Mouse (Mus musculus) T-helper 2 cell (primary cell): ENCODE data around the gene Ing3.

Source experiments
- in situ Hi-C: fragments of 300-600 bp; cut with MboI, MseI; formaldehyde crosslinking; loops from one replicate; pipeline ENCODE4 v1.15.1; 2025; ENCODE audit warnings: high pct_unique_total_duplicates

Ing3 gene

GRCm38 (mm10) chr6:21991151-21991550 lies 41.8 kb downstream of the Ing3 start:
- in situ Hi-C loops, result no loop called here

DNA sequence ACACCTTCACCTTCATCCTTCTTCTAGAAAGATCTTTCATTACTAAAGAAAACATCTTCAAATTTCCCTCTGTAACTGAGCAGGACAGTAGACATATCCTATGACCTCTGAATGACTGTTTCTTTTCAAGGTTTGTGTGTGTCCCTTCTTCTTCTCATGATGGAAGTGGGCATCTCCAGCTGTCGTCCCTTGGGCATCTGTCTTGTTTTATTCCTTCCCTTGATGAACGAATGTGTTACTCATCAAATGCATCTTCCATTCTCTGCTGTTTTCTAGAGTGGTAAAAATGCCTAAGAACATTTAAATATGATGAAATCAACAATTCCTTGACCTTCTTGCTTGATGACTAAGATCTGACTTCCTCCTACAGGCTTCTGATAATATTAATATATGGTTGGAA lies 43.7 kb downstream of the Ing3 start:
- in situ Hi-C loops, result no loop called here

DNA sequence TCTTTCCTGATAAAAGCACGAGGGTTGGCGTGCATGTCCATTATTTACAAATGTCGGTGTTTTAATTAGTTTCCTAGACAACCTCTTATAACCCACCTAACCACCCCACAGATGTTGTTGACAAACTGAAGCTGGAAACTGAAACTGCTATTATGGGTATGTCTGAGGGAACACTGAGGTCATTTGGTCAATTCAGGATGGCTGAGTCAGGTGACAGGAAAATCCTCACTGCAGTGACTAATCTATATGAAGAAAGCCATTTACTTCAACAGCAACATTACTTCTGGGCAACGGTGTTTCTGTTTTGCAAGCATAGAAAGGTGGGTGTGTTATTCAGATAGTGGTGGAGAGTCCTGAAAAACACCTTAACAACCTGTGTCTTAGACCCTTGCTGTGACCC lies 48.8 kb downstream of the Ing3 start:
- in situ Hi-C loops, result no loop called here

DNA sequence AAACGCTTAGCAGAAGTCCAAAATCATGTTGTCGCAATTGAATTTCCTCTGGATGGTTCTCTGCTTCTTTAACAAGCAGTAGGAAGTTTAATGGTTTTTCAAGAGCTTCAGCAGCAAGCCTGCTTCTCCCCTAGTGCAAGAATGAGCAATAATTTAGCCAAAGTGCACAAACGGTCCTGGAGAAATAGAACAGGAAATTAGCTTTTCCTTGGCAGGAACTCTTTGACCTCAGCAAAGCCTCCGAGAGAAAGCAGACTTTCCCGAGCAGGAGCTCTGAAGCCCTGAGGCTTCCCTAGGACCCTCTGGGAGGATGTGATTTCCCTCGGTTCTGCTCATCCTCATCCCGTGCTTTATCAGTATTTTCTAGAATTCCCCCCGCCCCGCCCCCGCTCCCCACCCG lies 49.7 kb downstream of the Ing3 start:
- in situ Hi-C loops, result no loop called here

DNA sequence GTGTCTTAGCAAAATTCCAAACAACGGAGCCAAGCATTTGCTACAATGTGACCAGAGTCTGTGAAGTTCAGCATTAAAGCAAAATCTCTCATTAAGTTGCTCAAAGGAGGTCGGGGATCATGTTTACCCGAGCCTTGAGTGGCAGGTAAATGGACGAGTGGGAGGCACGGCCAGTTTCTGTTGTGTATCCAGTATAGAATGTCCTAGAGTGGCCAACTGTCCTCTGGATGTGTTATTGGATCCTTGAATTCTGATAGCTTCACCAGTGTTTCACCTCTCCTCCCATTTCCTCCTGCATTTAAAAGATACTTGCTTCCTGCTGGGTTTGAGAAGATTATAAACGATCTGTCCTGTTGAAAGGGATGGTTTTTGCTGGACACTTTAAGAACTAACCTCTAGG lies 50.7 kb downstream of the Ing3 start:
- in situ Hi-C loops, result no loop called here

GRCm38 (mm10) chr6:22000881-22001280 lies 51.5 kb downstream of the Ing3 start:
- in situ Hi-C loops, result no loop called here

DNA sequence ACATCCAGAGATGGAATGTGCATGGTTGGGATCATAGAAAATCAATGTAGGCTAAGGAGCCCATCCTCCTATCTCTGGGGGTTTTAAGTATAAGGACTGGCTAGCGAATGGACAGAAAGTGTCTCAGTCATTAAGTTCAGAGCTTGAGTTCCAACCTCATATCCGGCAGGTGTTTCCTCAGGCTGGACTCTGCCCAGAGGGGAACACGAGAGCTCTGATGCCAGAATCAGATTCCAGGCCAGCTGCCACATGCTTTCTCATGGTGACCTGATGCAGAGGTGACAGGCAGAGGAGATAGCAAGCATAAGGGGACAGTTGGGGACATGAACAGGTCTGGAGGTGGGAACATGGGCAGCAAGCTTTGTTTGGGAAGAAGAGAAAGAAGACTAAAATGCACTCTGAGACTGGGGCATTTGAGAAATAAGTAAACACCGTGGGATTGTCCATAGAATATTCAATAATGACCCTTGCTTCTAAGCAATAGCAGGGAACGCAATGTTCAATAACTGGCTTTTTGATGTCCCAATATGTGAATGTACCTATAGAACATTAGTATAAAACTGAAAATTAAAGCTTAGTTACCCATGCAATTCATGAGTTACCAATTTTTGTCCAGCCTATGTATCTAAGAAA lies 52.0 kb downstream of the Ing3 start:
- in situ Hi-C loops, result no loop called here

DNA sequence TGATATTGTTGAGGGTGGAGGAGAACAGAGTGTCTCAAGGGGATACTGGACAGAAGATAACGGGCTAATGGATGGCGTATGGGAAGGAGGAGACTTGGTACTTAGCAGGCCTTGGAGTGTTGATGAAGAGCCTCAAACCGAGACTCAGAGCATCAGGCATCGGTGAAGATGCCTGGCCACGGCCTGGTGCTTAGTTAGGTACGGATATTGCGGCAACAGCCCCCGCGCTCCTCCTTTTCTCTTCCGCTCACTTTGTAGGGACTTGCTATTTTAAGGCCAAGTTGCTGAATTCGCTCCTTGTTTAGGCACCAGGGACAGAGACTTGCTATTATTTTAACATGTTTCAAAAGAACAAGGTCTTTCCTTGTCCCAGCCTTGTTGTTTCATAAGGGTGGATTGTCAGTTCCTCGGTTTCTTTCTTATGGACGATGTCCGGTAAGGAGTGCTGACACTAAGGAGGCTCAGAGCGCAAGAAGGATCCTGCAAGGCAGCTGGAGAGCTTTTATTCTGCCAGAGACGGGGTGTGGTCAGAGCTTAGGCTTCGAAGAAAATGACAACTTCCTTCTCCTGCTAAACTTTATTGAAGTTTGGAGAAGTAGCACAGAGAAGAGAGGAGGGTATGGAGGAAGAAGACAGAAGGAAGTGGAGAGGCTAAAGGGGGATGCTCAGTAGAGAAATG lies 53.3 kb downstream of the Ing3 start:
- in situ Hi-C loops, result no loop called here

DNA sequence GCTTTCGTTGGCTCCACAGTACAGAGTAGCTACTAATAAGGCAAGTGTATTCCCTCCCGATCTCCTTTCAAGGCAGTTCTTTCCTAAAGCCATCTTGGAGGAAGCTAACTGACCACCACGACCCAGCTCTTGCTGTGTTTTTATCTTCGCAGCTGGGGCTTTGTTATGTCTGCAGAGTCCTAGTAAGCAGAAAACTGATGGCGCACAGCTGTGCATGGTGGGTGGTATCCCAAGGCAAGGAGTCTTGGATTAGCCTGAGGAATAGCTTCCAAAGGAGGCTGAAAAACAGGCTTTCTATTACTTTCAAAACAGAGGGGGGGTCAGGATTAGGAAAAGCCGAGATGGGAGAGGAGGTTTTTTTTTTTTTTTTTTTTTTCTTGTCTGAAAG lies 53.8 kb downstream of the Ing3 start:
- in situ Hi-C loops, result no loop called here

DNA sequence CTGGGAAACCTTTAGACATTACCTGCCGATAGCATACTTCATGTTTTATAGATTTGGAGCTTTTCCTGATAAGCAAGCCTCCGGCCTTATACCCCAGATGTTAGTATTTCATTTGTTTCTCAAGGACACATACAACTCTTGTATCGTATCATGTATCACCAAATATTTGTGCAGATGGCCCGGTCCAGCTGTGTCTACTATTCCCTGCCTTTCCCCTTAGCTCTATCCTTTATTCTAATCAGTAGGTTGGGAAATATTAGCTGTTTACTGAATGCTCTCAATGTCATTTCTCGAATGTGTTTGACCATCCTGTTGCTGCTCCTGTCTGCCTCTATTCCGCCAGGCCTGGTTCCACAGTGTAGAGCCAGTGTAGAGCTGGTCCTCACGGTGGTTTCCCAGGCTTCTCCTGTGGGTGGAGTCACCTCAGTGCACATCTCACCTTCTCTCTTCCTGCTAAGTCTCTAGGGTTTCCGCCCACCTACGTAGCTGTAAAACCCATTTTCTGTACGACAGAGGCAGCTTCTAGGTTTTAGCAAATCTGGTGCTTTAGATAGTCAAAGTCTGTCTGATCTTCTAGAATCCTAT lies 54.7 kb downstream of the Ing3 start:
- in situ Hi-C loops, result no loop called here

- in situ Hi-C loops, result no loop called here
Observed at GRCm38 (mm10) chr6:22008346-22008745, 59.0 kb downstream of the Ing3 start.

GRCm38 (mm10) chr6:22010258-22010657 lies 60.9 kb downstream of the Ing3 start:
- in situ Hi-C loops, result no loop called here

DNA sequence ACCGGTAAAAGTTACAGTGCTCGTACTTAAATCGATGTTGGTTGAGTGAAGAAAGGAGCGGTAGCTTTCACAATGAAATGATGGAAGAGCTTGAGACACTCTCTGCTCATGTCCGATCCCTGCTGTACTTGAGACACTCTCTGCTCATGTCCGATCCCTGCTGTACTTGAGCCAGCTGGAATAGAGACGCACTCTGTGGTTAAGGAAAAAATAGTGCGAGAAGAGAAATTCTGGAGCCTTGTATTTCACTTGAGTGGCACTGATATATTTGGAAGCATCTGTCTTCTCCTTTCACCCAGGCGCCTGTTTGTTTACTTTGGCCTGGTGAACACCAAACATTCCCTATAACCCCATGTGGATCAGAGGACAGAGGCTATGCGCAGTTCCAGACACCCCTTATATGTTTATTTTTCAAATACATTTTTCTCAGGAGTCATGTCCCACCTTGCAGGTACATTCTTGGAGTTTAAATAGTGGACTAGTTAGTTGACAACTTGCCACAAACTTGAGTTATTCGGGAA lies 61.5 kb downstream of the Ing3 start:
- in situ Hi-C loops, result no loop called here

DNA sequence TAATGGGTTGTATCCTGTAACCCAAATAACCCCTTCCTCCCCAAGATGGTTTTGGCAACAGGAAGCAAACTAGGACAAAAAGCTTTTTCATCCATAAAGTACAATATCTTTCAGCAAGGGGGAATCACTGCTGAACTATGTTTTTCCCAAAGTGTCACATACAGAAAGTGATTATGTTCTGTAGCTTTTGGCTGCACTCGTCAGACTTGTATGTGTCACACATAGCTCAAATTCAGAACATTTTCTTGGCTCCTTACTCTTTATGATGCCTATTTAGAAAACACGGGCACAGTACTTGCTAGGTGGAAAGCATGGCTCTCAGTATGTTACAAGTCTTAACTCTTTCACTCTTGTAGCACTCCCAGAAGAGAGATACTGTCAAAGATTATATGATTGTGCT lies 62.2 kb downstream of the Ing3 start:
- in situ Hi-C loops, result no loop called here

DNA sequence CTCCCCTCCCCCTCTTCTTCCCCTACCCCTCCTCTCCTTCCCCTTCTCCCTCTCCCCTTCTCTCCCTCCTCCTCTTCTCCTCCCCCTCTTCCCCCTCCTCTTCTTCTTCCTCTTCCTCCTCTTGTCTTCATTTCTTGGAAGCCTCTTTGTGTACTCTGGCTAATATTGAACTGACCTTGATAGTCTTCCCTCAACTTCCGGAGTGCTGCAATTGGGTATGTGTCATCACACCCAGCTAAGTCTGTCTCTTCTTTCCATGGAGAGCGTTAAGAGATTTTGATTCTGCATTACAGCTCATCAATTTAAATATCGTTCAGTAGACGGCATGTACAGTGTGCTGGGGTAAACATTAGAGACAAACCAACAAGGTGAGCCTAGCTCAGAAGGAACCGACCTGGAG lies 62.7 kb downstream of the Ing3 start:
- in situ Hi-C loops, result no loop called here

- in situ Hi-C loops, result no loop called here
Observed at GRCm38 (mm10) chr6:22012501-22012900, 63.1 kb downstream of the Ing3 start.

DNA sequence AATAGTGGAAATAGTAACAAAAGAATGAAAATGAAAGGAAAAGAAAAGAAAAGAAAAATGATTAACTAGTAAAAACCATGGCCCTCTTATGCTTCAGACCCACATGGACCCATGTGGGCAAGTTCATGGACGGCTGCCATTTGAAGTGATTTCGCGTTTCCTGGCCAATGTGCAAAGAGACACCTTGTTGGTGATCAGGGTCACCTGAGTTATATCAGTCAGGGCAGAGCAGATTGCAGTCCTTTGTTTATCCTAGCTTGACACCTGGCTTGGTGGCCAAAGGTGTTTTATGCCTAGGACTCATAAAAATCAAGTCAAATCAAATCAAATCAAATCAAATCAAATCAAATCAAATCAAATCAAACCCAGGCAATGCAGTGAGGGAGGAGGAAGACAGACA lies 64.0 kb downstream of the Ing3 start:
- in situ Hi-C loops, result no loop called here

DNA sequence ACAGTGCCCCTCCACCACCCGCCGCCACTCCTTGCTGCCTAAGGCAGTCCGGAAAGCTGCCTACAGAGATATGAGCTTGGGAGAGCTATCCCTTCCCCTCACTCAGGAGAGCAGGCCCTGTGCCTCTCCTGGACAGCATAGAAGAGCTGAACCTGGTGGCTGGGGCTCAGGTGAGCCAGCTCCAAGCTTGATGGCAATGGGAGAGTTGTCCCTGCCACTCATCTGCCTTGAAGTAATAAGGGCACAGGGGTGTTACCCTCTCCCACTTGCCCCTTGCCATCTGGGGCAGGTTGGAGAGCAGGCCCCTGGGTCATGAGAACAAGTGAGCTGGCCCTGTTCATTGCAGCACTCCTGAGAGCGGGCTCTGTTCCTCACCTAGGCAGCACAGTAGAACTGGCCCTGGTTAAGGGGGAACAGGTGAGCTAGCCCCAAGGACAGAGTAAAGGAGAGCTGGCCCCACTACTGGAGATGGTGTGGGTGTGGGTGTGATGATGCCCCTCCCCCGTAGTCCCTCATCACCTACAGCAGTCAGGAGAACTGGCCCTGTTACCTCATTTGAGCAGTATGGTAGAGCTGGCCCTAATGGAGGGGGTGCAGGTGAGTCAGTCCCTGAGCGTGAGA lies 65.0 kb downstream of the Ing3 start:
- in situ Hi-C loops, result no loop called here

DNA sequence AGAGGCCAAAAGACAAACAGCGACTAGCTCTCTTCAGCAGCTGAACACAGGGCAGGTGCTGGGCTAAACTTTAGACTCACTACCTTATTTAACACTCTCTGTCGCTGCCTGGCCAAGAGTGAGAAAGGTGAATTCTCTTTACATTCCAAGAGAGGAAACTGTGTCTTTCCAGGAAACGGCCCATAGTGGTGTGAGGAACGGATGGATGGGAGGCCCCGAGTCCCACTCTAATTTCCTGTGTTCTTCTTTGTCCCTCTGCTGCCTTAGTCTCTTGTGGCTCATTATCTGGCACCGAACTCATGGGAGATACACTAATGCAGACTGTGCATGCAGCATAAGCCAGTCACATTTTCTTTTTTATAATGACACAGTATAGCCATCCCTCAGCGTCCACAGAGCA lies 68.3 kb downstream of the Ing3 start:
- in situ Hi-C loops, result no loop called here

DNA sequence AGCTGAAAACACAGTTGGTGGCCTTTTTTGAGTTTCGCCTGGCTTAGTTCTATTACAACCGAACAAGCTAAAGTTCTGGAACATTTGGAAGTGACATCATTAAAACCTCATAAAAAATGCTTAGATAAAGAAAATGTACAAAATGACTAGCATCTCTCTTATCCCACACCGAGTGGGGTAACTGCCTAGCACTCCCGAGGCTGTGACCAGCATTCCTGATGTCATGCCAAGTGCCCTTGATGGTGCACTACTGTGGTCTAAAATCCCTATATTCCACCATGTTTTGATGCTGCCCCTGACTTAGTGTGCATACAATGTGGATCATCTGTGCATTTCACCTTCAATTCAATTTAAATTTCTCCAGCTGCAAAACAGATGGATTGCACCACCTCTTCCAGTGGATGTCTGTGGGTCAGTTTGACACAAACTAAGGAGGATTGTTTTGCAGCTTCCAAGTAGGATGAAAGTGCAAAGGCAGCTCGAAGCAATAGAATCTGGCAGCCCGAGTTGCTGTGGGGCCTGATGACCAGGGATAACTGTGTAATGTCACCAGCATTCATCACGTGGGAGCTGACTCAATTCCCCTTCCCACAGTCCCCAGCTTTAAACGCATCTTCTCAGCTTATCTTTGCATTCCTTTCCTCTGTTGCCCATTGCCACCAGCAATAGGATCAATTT lies 69.5 kb downstream of the Ing3 start:
- in situ Hi-C loops, result no loop called here

DNA sequence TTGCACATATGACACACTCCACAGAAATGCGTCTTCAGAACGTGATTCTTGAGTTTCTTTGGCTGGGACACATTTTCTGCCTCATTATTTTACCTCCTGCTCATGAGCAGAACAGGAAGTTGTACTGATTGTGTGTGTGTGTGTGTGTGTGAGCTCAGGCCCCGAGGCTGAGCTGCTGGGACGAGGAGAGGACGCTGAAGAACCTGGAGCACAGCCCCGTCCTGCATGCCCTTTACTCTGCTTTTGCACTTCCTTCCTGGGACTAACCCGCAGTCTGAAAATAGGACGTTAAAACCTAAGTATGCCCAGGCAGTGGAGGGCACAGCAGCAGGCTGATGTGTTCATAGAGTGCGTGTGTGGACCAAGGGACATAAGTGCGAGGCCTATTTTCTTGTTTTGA lies 70.3 kb downstream of the Ing3 start:
- in situ Hi-C loops, result no loop called here

DNA sequence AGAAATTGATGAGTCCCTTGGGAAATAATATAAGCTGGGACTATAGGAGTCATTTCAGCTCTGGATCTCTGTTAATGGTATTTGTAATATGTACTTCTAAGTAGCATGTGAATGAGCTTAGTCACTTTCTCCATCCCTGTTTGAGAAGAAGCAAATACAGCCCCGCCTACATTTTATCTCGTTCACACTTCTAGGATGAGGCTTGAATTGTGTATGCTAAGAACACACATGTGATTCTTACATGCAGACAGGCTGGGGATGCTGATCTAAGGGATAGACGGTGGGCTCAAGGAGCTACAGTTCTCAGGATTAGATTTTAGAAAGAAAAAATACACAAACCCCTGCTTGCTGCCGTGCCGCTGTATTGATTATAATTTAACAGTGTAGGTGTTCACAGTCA lies 71.3 kb downstream of the Ing3 start:
- in situ Hi-C loops, result no loop called here
